Mouse (Mus musculus): ENCODE measurements around the gene P4hb. TPM values are rescaled to one million over a fixed set of nuclear protein-coding genes. Genes with fewer than 3 reads are reported as not detected.

P4hb gene
- polyA plus RNA-seq, 1 experiment from 2014 or later = 504 TPM

- Histone ChIP-seq H3K36me3 (ENCODE audit: control insufficient read depth, insufficient read depth, low read length) (0 out of 2 replicates have a peak, but pooled peaks cover 7% of the 10 kb centered on the region), H3K27ac (ENCODE audit: low read depth, low read length) (no peak overlapping the region), H3K4me1 (replicated peaks; ENCODE audit: control insufficient read depth, insufficient read depth, low read length) (no peaks in the 10 kb centered on the region; the same call in 1 of the 2 replicates), H3K9me3 (ENCODE audit: control insufficient read depth, low read length) (no peaks in the 10 kb centered on the region), H3K9ac (ENCODE audit: low read depth, low read length) (no peak overlapping the region), H3K4me3 (ENCODE audit: low read depth, low read length) (no peak overlapping the region), H3K4me2 (replicated peaks; ENCODE audit: low read depth, low read length) (no peak overlapping the region), H3K27me3 (ENCODE audit: control insufficient read depth, insufficient read depth, low read length) (no peaks in the 10 kb centered on the region)
- peak; percentile 35 for DNase-seq (ENCODE audit: low spot score)
- 30% methylated on average over 4 of the region's 4 CpGs for WGBS
- no peak for ATAC-seq (ENCODE audit: low FRiP score)
These were observed 31.1 kb downstream of the P4hb start for GRCm38 (mm10) chr11:120541907-120542306.

GRCm38 (mm10) chr11:120539285-120540014 is 33.6 kb downstream of the P4hb start:
- H3K27ac ChIP-seq (ENCODE audit: low read depth, low read length) = peak overlapping the region; percentile 48; the same call in 1 of the 2 replicates
- DNase-seq (ENCODE audit: low spot score) = peak; percentile 39
- H3K9ac ChIP-seq (ENCODE audit: low read depth, low read length) = no peak overlapping the region; the same call in 1 of the 2 replicates
- no peaks in the 10 kb centered on the region; the same call in 1 of the 2 replicates for H3K4me1 ChIP-seq (replicated peaks; ENCODE audit: control insufficient read depth, insufficient read depth, low read length)
- H3K36me3 ChIP-seq (ENCODE audit: control insufficient read depth, insufficient read depth, low read length) = 0 out of 2 replicates have a peak, but pooled peaks cover 6% of the 10 kb centered on the region
- no peak overlapping the region for H3K4me2 ChIP-seq (replicated peaks; ENCODE audit: low read depth, low read length)
- peak; percentile 71 for ATAC-seq (ENCODE audit: low FRiP score)
- H3K9me3 ChIP-seq (ENCODE audit: control insufficient read depth, low read length) = no peaks in the 10 kb centered on the region
- WGBS = 28% methylated on average over 10 of the region's 10 CpGs
- no peaks in the 10 kb centered on the region for H3K27me3 ChIP-seq (ENCODE audit: control insufficient read depth, insufficient read depth, low read length)
- no peak overlapping the region for H3K4me3 ChIP-seq (ENCODE audit: low read depth, low read length)

GRCm38 (mm10) chr11:120538955-120539284 is 34.1 kb downstream of the P4hb start:
- 0 out of 2 replicates have a peak, but pooled peaks cover 4% of the 10 kb centered on the region for H3K36me3 ChIP-seq (ENCODE audit: control insufficient read depth, insufficient read depth, low read length)
- no peak overlapping the region for H3K4me2 ChIP-seq (replicated peaks; ENCODE audit: low read depth, low read length)
- no peaks in the 10 kb centered on the region for H3K9me3 ChIP-seq (ENCODE audit: control insufficient read depth, low read length)
- H3K9ac ChIP-seq (ENCODE audit: low read depth, low read length) = no peak overlapping the region
- 58% methylated on average over 8 of the region's 8 CpGs for WGBS
- no peaks in the 10 kb centered on the region for H3K27me3 ChIP-seq (ENCODE audit: control insufficient read depth, insufficient read depth, low read length)
- no peaks in the 10 kb centered on the region; the same call in 1 of the 2 replicates for H3K4me1 ChIP-seq (replicated peaks; ENCODE audit: control insufficient read depth, insufficient read depth, low read length)
- ATAC-seq (ENCODE audit: low FRiP score) = no peak
- peak; percentile 18 for DNase-seq (ENCODE audit: low spot score)
- H3K27ac ChIP-seq (ENCODE audit: low read depth, low read length) = peak overlapping the region; percentile 4; the same call in 1 of the 2 replicates
- no peak overlapping the region for H3K4me3 ChIP-seq (ENCODE audit: low read depth, low read length)

GRCm38 (mm10) chr11:120538485-120538884 is 34.6 kb downstream of the P4hb start:
- H3K9me3 ChIP-seq (ENCODE audit: control insufficient read depth, low read length) = no peaks in the 10 kb centered on the region
- H3K27me3 ChIP-seq (ENCODE audit: control insufficient read depth, insufficient read depth, low read length) = 0 out of 2 replicates have a peak, but pooled peaks cover under 1% of the 10 kb centered on the region
- ATAC-seq (ENCODE audit: low FRiP score) (no peak), DNase-seq (ENCODE audit: low spot score) (no peak)
- peak overlapping the region; percentile 4; the same call in 1 of the 2 replicates for H3K27ac ChIP-seq (ENCODE audit: low read depth, low read length)
- H3K4me3 ChIP-seq (ENCODE audit: low read depth, low read length) = no peak overlapping the region
- 87% methylated on average over 3 of the region's 3 CpGs for WGBS
- no peak overlapping the region for H3K4me2 ChIP-seq (replicated peaks; ENCODE audit: low read depth, low read length)
- H3K4me1 ChIP-seq (replicated peaks; ENCODE audit: control insufficient read depth, insufficient read depth, low read length) = no peaks in the 10 kb centered on the region; the same call in 1 of the 2 replicates
- H3K36me3 ChIP-seq (ENCODE audit: control insufficient read depth, insufficient read depth, low read length) = 0 out of 2 replicates have a peak, but pooled peaks cover 2% of the 10 kb centered on the region
- H3K9ac ChIP-seq (ENCODE audit: low read depth, low read length) = no peak overlapping the region

- DNase-seq (ENCODE audit: low spot score) (no peak), ATAC-seq (ENCODE audit: low FRiP score) (no peak)
- Histone ChIP-seq H3K4me2 (replicated peaks; ENCODE audit: low read depth, low read length) (no peak overlapping the region), H3K4me1 (replicated peaks; ENCODE audit: control insufficient read depth, insufficient read depth, low read length) (peaks cover 3% of the 10 kb centered on the region; the same call in 1 of the 2 replicates), H3K27ac (ENCODE audit: low read depth, low read length) (no peak overlapping the region), H3K9ac (ENCODE audit: low read depth, low read length) (no peak overlapping the region), H3K4me3 (ENCODE audit: low read depth, low read length) (no peak overlapping the region), H3K27me3 (ENCODE audit: control insufficient read depth, insufficient read depth, low read length) (peaks cover 18% of the 10 kb centered on the region), H3K9me3 (ENCODE audit: control insufficient read depth, low read length) (no peaks in the 10 kb centered on the region), H3K36me3 (ENCODE audit: control insufficient read depth, insufficient read depth, low read length) (no peaks in the 10 kb centered on the region)
- 75% methylated on average over 3 of the region's 3 CpGs for WGBS
These were observed 37.2 kb downstream of the P4hb start for GRCm38 (mm10) chr11:120535804-120536203.

- no peak for ATAC-seq (ENCODE audit: low FRiP score)
- DNase-seq (ENCODE audit: low spot score) = no peak
- 87% methylated on average over 3 of the region's 3 CpGs for WGBS
These were observed 37.9 kb downstream of the P4hb start for GRCm38 (mm10) chr11:120535145-120535544.

GRCm38 (mm10) chr11:120534093-120534492 is 39.0 kb downstream of the P4hb start:
- ATAC-seq (ENCODE audit: low FRiP score) = no peak
- H3K4me1 ChIP-seq (replicated peaks; ENCODE audit: control insufficient read depth, insufficient read depth, low read length) = peaks cover 3% of the 10 kb centered on the region
- H3K36me3 ChIP-seq (ENCODE audit: control insufficient read depth, insufficient read depth, low read length) = no peaks in the 10 kb centered on the region
- H3K4me3 ChIP-seq (ENCODE audit: low read depth, low read length) = no peak overlapping the region
- 84% methylated on average over 8 of the region's 8 CpGs for WGBS
- no peak overlapping the region for H3K9ac ChIP-seq (ENCODE audit: low read depth, low read length)
- H3K27ac ChIP-seq (ENCODE audit: low read depth, low read length) = no peak overlapping the region
- no peak overlapping the region for H3K4me2 ChIP-seq (replicated peaks; ENCODE audit: low read depth, low read length)
- H3K9me3 ChIP-seq (ENCODE audit: control insufficient read depth, low read length) = no peaks in the 10 kb centered on the region
- no peak for DNase-seq (ENCODE audit: low spot score)
- peaks cover 35% of the 10 kb centered on the region for H3K27me3 ChIP-seq (ENCODE audit: control insufficient read depth, insufficient read depth, low read length)

More at GRCm38 (mm10) chr11:120535145-120535544, 37.9 kb downstream of the P4hb start:
- Histone ChIP-seq H3K9me3 (ENCODE audit: control insufficient read depth, low read length) (no peaks in the 10 kb centered on the region), H3K9ac (ENCODE audit: low read depth, low read length) (no peak overlapping the region), H3K27ac (ENCODE audit: low read depth, low read length) (no peak overlapping the region), H3K27me3 (ENCODE audit: control insufficient read depth, insufficient read depth, low read length) (peaks cover 25% of the 10 kb centered on the region), H3K4me2 (replicated peaks; ENCODE audit: low read depth, low read length) (no peak overlapping the region), H3K4me3 (ENCODE audit: low read depth, low read length) (no peak overlapping the region), H3K36me3 (ENCODE audit: control insufficient read depth, insufficient read depth, low read length) (no peaks in the 10 kb centered on the region), H3K4me1 (replicated peaks; ENCODE audit: control insufficient read depth, insufficient read depth, low read length) (peaks cover 3% of the 10 kb centered on the region)

GRCm38 (mm10) chr11:120531646-120532045 is 41.4 kb downstream of the P4hb start:
- H3K4me1 ChIP-seq (replicated peaks; ENCODE audit: control insufficient read depth, insufficient read depth, low read length) = peaks cover 3% of the 10 kb centered on the region
- 28% methylated on average over 9 of the region's 9 CpGs for WGBS
- no peak overlapping the region for H3K27ac ChIP-seq (ENCODE audit: low read depth, low read length)
- ATAC-seq (ENCODE audit: low FRiP score) (no peak), DNase-seq (ENCODE audit: low spot score) (no peak)
- no peaks in the 10 kb centered on the region for H3K9me3 ChIP-seq (ENCODE audit: control insufficient read depth, low read length)
- no peak overlapping the region for H3K4me3 ChIP-seq (ENCODE audit: low read depth, low read length)
- H3K27me3 ChIP-seq (ENCODE audit: control insufficient read depth, insufficient read depth, low read length) = peaks cover 44% of the 10 kb centered on the region
- no peaks in the 10 kb centered on the region for H3K36me3 ChIP-seq (ENCODE audit: control insufficient read depth, insufficient read depth, low read length)
- H3K4me2 ChIP-seq (replicated peaks; ENCODE audit: low read depth, low read length) = no peak overlapping the region
- H3K9ac ChIP-seq (ENCODE audit: low read depth, low read length) = no peak overlapping the region

Measured in hindbrain, embryonic 11.5 days (tissue).